Mouse (Mus musculus): ENCODE measurements around the gene Cfap74. TPM values are rescaled to one million over a fixed set of nuclear protein-coding genes. Genes with fewer than 3 reads are reported as not detected.

The Cfap74 gene
- total and polyA plus RNA-seq, 3 experiments = 0.11 TPM; not detected in 2

DNA sequence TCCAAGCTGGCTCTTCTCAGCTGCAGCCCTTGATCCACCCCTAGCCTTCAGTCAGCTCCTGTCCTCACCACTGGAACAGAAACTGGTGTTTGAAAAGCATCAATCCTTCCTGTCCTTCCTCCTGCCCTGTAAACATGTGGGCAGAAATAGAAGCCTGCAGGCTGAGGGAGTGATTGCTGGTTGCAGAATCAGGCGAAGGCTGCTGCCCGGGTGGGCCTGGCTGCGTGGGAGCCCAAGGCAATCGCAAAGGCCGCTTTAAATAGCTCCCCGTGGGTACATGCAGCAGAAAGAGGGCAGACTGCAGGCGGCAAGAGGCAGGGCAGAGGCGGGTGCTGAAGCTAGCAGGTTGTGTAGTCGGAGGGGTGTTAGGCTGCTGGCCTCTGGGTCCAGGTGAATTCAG, 26.2 kb upstream of the Cfap74 start:
- Histone ChIP-seq H3K9me3 (replicated peaks) (no peaks in the 10 kb centered on the region), H3K27me3 (ENCODE audit: insufficient read depth, low read length) (peaks cover 1% of the 10 kb centered on the region; the same call in 1 of the 2 replicates), H3K4me3 (ENCODE audit: low read depth, low read length) (no peak overlapping the region), H3K4me1 (ENCODE audit: insufficient read depth, low read depth, low read length) (no peaks in the 10 kb centered on the region), H3K36me3 (replicated peaks) (no peaks in the 10 kb centered on the region)
- DNase-seq (ENCODE audit: low spot score) (no peak), ATAC-seq (ENCODE audit: extremely low read depth, insufficient number of reproducible peaks, low FRiP score, poor library complexity, severe bottlenecking) (no peak)
- TF ChIP-seq GATA2 (IDR thresholded peaks at IDR 0.05; ENCODE audit: borderline replicate concordance, low read depth, low read length) (no peak), TAL1 (conservative IDR thresholded peaks at IDR 0.05; ENCODE audit: low read depth, low read length) (no peak), CTCF (IDR thresholded peaks at IDR 0.05; ENCODE audit: low read depth, low read length) (no peak), POLR2AphosphoS5 (IDR thresholded peaks at IDR 0.05; ENCODE audit: insufficient replicate concordance, low read depth, low read length) (no peak), GATA1 (IDR thresholded peaks at IDR 0.05; ENCODE audit: borderline replicate concordance, low read length) (no peak)

GRCm38 (mm10) chr4:155383326-155383725, 25.7 kb upstream of the Cfap74 start:
- no peaks in the 10 kb centered on the region for H3K36me3 ChIP-seq (replicated peaks)
- no peaks in the 10 kb centered on the region for H3K4me1 ChIP-seq (ENCODE audit: insufficient read depth, low read depth, low read length)
- H3K27me3 ChIP-seq (ENCODE audit: insufficient read depth, low read length) = peaks cover 4% of the 10 kb centered on the region; the same call in 1 of the 2 replicates
- H3K9me3 ChIP-seq (replicated peaks) = no peaks in the 10 kb centered on the region
- H3K4me3 ChIP-seq (ENCODE audit: low read depth, low read length) = no peak overlapping the region
- TF ChIP-seq POLR2AphosphoS5 (IDR thresholded peaks at IDR 0.05; ENCODE audit: insufficient replicate concordance, low read depth, low read length) (no peak), CTCF (IDR thresholded peaks at IDR 0.05; ENCODE audit: low read depth, low read length) (no peak), TAL1 (conservative IDR thresholded peaks at IDR 0.05; ENCODE audit: low read depth, low read length) (no peak), GATA1 (IDR thresholded peaks at IDR 0.05; ENCODE audit: borderline replicate concordance, low read length) (no peak), GATA2 (IDR thresholded peaks at IDR 0.05; ENCODE audit: borderline replicate concordance, low read depth, low read length) (no peak)
- DNase-seq (ENCODE audit: low spot score) = no peak
- no peak for ATAC-seq (ENCODE audit: extremely low read depth, insufficient number of reproducible peaks, low FRiP score, poor library complexity, severe bottlenecking)

DNA sequence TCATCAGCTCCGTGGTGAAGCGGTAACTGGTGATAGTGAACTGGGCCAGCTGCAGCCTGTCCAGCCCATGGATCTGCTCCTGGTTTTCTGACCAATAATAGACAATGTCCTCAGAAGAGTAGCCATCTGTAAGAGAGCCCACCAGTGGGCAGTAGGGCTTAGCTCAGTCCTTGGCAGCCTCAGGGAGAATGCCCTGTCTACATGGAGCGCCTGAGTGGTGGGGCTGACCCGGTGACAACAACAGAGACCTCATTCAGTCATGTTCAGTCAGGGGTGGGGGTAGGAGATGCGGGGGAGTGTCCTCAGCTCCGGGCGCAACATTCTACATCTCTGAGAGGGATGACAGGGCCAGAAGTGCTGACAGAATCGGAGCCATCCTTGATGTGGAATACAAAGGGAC, 21.8 kb upstream of the Cfap74 start:
- Histone ChIP-seq H3K36me3 (replicated peaks) (no peaks in the 10 kb centered on the region), H3K4me1 (ENCODE audit: insufficient read depth, low read depth, low read length) (no peaks in the 10 kb centered on the region), H3K9me3 (replicated peaks) (no peaks in the 10 kb centered on the region), H3K27me3 (ENCODE audit: insufficient read depth, low read length) (peaks cover 4% of the 10 kb centered on the region; the same call in 1 of the 2 replicates), H3K4me3 (ENCODE audit: low read depth, low read length) (no peak overlapping the region)
- ATAC-seq (ENCODE audit: extremely low read depth, insufficient number of reproducible peaks, low FRiP score, poor library complexity, severe bottlenecking) = no peak
- no peak for TF ChIP-seq POLR2AphosphoS5 (IDR thresholded peaks at IDR 0.05; ENCODE audit: insufficient replicate concordance, low read depth, low read length)
- TF ChIP-seq CTCF (IDR thresholded peaks at IDR 0.05; ENCODE audit: low read depth, low read length) = no peak
- TF ChIP-seq TAL1 (conservative IDR thresholded peaks at IDR 0.05; ENCODE audit: low read depth, low read length) = no peak
- no peak for TF ChIP-seq GATA1 (IDR thresholded peaks at IDR 0.05; ENCODE audit: borderline replicate concordance, low read length)
- no peak for TF ChIP-seq GATA2 (IDR thresholded peaks at IDR 0.05; ENCODE audit: borderline replicate concordance, low read depth, low read length)
- no peak for DNase-seq (ENCODE audit: low spot score)

DNA sequence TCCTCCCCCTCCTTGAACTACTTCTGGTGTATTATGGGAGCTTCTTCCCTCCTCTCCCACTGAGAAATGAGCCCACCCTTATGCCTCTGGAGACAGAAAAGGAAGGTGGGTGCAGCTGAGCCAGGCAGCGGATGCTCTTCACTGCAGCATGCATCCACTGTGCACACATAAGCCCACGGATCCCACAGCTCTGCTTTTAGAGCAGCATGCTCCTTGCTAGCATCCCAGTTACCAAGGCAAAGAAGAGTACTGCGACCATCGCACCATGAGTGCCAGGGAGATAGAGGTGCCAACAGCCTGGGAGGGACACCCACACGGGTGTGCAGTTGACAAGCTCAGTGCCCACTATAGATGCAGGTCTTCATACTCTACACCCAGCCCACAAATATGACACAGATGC, 13.5 kb upstream of the Cfap74 start:
- H3K36me3 ChIP-seq (replicated peaks) = no peaks in the 10 kb centered on the region
- no peak for ATAC-seq (ENCODE audit: extremely low read depth, insufficient number of reproducible peaks, low FRiP score, poor library complexity, severe bottlenecking)
- no peaks in the 10 kb centered on the region; the same call in 1 of the 2 replicates for H3K9me3 ChIP-seq (replicated peaks)
- peaks cover 2% of the 10 kb centered on the region; the same call in 1 of the 2 replicates for H3K4me1 ChIP-seq (ENCODE audit: insufficient read depth, low read depth, low read length)
- TF ChIP-seq GATA1 (IDR thresholded peaks at IDR 0.05; ENCODE audit: borderline replicate concordance, low read length) (no peak), POLR2AphosphoS5 (IDR thresholded peaks at IDR 0.05; ENCODE audit: insufficient replicate concordance, low read depth, low read length) (no peak), TAL1 (conservative IDR thresholded peaks at IDR 0.05; ENCODE audit: low read depth, low read length) (no peak), CTCF (IDR thresholded peaks at IDR 0.05; ENCODE audit: low read depth, low read length) (no peak), GATA2 (IDR thresholded peaks at IDR 0.05; ENCODE audit: borderline replicate concordance, low read depth, low read length) (no peak)
- H3K27me3 ChIP-seq (ENCODE audit: insufficient read depth, low read length) = peaks cover 8% of the 10 kb centered on the region; the same call in 1 of the 2 replicates
- no peak overlapping the region for H3K4me3 ChIP-seq (ENCODE audit: low read depth, low read length)
- no peak for DNase-seq (ENCODE audit: low spot score)

GRCm38 (mm10) chr4:155396751-155397150, 12.2 kb upstream of the Cfap74 start:
- DNase-seq (ENCODE audit: low spot score) (no peak), ATAC-seq (ENCODE audit: extremely low read depth, insufficient number of reproducible peaks, low FRiP score, poor library complexity, severe bottlenecking) (no peak)
- Histone ChIP-seq H3K9me3 (replicated peaks) (no peaks in the 10 kb centered on the region; the same call in 1 of the 2 replicates), H3K27me3 (ENCODE audit: insufficient read depth, low read length) (peaks cover 10% of the 10 kb centered on the region; the same call in 1 of the 2 replicates), H3K4me3 (ENCODE audit: low read depth, low read length) (no peak overlapping the region), H3K36me3 (replicated peaks) (no peaks in the 10 kb centered on the region), H3K4me1 (ENCODE audit: insufficient read depth, low read depth, low read length) (peaks cover 2% of the 10 kb centered on the region; the same call in 1 of the 2 replicates)
- TF ChIP-seq GATA1 (IDR thresholded peaks at IDR 0.05; ENCODE audit: borderline replicate concordance, low read length) (no peak), TAL1 (conservative IDR thresholded peaks at IDR 0.05; ENCODE audit: low read depth, low read length) (no peak), POLR2AphosphoS5 (IDR thresholded peaks at IDR 0.05; ENCODE audit: insufficient replicate concordance, low read depth, low read length) (no peak), GATA2 (IDR thresholded peaks at IDR 0.05; ENCODE audit: borderline replicate concordance, low read depth, low read length) (no peak)

GRCm38 (mm10) chr4:155397511-155398221, 11.3 kb upstream of the Cfap74 start, which contains the start of gene Gabrd:
Gene Gabrd, minus strand, starts transcription at chr4:155398112.
- Histone ChIP-seq H3K4me3 (ENCODE audit: low read depth, low read length) (no peak within 1 kb of the TSS), H3K36me3 (replicated peaks) (no peaks in the 10 kb centered on the region), H3K27me3 (ENCODE audit: insufficient read depth, low read length) (peaks cover 10% of the 10 kb centered on the region; the same call in 1 of the 2 replicates), H3K9me3 (replicated peaks) (no peaks in the 10 kb centered on the region; the same call in 1 of the 2 replicates), H3K4me1 (ENCODE audit: insufficient read depth, low read depth, low read length) (peaks cover 2% of the 10 kb centered on the region; the same call in 1 of the 2 replicates)
- DNase-seq (ENCODE audit: low spot score) (peak; percentile 18), ATAC-seq (ENCODE audit: extremely low read depth, insufficient number of reproducible peaks, low FRiP score, poor library complexity, severe bottlenecking) (no peak)
- TF ChIP-seq GATA2 (IDR thresholded peaks at IDR 0.05; ENCODE audit: borderline replicate concordance, low read depth, low read length) (no peak), POLR2AphosphoS5 (IDR thresholded peaks at IDR 0.05; ENCODE audit: insufficient replicate concordance, low read depth, low read length) (no peak), CTCF (IDR thresholded peaks at IDR 0.05; ENCODE audit: low read depth, low read length) (no peak), TAL1 (conservative IDR thresholded peaks at IDR 0.05; ENCODE audit: low read depth, low read length) (no peak), GATA1 (IDR thresholded peaks at IDR 0.05; ENCODE audit: borderline replicate concordance, low read length) (no peak)
